Mouse (Mus musculus): ENCODE data around the gene Amdhd1. TPM values are rescaled to one million over a fixed set of nuclear protein-coding genes. Genes with fewer than 3 reads are reported as not detected.
A peak's percentile ranks its signal among the peaks of the same experiment; 100 is the strongest.

Amdhd1 gene
- polyA plus RNA-seq, 1 experiment from 2014 or later, result 0.94 TPM

- no peak overlapping the region for H3K27ac ChIP-seq (ENCODE audit: low read length)
- ATAC-seq (ENCODE audit: insufficient number of reproducible peaks, insufficient read depth, low FRiP score, low read depth), result no peak
- H3K4me1 ChIP-seq (ENCODE audit: control insufficient read depth, insufficient read depth, low read length), result no peaks in the 10 kb centered on the region
- no peaks in the 10 kb centered on the region for H3K27me3 ChIP-seq (ENCODE audit: control insufficient read depth, insufficient read depth, low read length)
- 88% methylated on average over 4 of the region's 4 CpGs for WGBS
- no peaks in the 10 kb centered on the region for H3K36me3 ChIP-seq (ENCODE audit: control insufficient read depth, insufficient read depth, low read length)
- no peak overlapping the region for H3K4me3 ChIP-seq (ENCODE audit: low read depth, low read length)
- no peak overlapping the region for H3K9ac ChIP-seq (replicated peaks; ENCODE audit: low read depth, low read length)
- H3K4me2 ChIP-seq (replicated peaks; ENCODE audit: low read depth, low read length), result no peak overlapping the region
- no peaks in the 10 kb centered on the region for H3K9me3 ChIP-seq (ENCODE audit: control insufficient read depth, low read depth, low read length)
Measured at GRCm38 (mm10) chr10:93547741-93548270, 8.0 kb upstream of the Amdhd1 start.

- Histone ChIP-seq H3K27ac (ENCODE audit: low read length) (no peak overlapping the region), H3K9me3 (ENCODE audit: control insufficient read depth, low read depth, low read length) (no peaks in the 10 kb centered on the region), H3K9ac (replicated peaks; ENCODE audit: low read depth, low read length) (no peak overlapping the region), H3K4me3 (ENCODE audit: low read depth, low read length) (no peak overlapping the region), H3K27me3 (ENCODE audit: control insufficient read depth, insufficient read depth, low read length) (no peaks in the 10 kb centered on the region), H3K4me1 (ENCODE audit: control insufficient read depth, insufficient read depth, low read length) (0 out of 2 replicates have a peak, but pooled peaks cover 4% of the 10 kb centered on the region), H3K4me2 (replicated peaks; ENCODE audit: low read depth, low read length) (no peak overlapping the region), H3K36me3 (ENCODE audit: control insufficient read depth, insufficient read depth, low read length) (no peaks in the 10 kb centered on the region)
- ATAC-seq (ENCODE audit: insufficient number of reproducible peaks, insufficient read depth, low FRiP score, low read depth), result no peak
- WGBS, result 64% methylated on average over 5 of the region's 5 CpGs
Measured at GRCm38 (mm10) chr10:93544172-93544571, 4.3 kb upstream of the Amdhd1 start.

GRCm38 (mm10) chr10:93543176-93543575, 3.3 kb upstream of the Amdhd1 start:
- Histone ChIP-seq H3K4me3 (ENCODE audit: low read depth, low read length) (no peak overlapping the region), H3K9me3 (ENCODE audit: control insufficient read depth, low read depth, low read length) (no peaks in the 10 kb centered on the region), H3K4me1 (ENCODE audit: control insufficient read depth, insufficient read depth, low read length) (0 out of 2 replicates have a peak, but pooled peaks cover 4% of the 10 kb centered on the region), H3K9ac (replicated peaks; ENCODE audit: low read depth, low read length) (no peak overlapping the region), H3K36me3 (ENCODE audit: control insufficient read depth, insufficient read depth, low read length) (no peaks in the 10 kb centered on the region), H3K27ac (ENCODE audit: low read length) (no peak overlapping the region), H3K4me2 (replicated peaks; ENCODE audit: low read depth, low read length) (no peak overlapping the region), H3K27me3 (ENCODE audit: control insufficient read depth, insufficient read depth, low read length) (no peaks in the 10 kb centered on the region)
- 41% methylated on average over 6 of the region's 6 CpGs for WGBS
- ATAC-seq (ENCODE audit: insufficient number of reproducible peaks, insufficient read depth, low FRiP score, low read depth), result no peak

GRCm38 (mm10) chr10:93542356-93542755, 2.5 kb upstream of the Amdhd1 start:
- H3K4me3 ChIP-seq (ENCODE audit: low read depth, low read length), result no peak overlapping the region
- no peaks in the 10 kb centered on the region for H3K9me3 ChIP-seq (ENCODE audit: control insufficient read depth, low read depth, low read length)
- no peaks in the 10 kb centered on the region for H3K27me3 ChIP-seq (ENCODE audit: control insufficient read depth, insufficient read depth, low read length)
- H3K4me1 ChIP-seq (ENCODE audit: control insufficient read depth, insufficient read depth, low read length), result 0 out of 2 replicates have a peak, but pooled peaks cover 4% of the 10 kb centered on the region
- H3K36me3 ChIP-seq (ENCODE audit: control insufficient read depth, insufficient read depth, low read length), result no peaks in the 10 kb centered on the region
- no peak overlapping the region for H3K4me2 ChIP-seq (replicated peaks; ENCODE audit: low read depth, low read length)
- WGBS, result 42% methylated on average over 4 of the region's 4 CpGs
- no peak overlapping the region for H3K9ac ChIP-seq (replicated peaks; ENCODE audit: low read depth, low read length)
- no peak for ATAC-seq (ENCODE audit: insufficient number of reproducible peaks, insufficient read depth, low FRiP score, low read depth)
- H3K27ac ChIP-seq (ENCODE audit: low read length), result no peak overlapping the region

- Histone ChIP-seq H3K27ac (ENCODE audit: low read length) (no peak overlapping the region), H3K27me3 (ENCODE audit: control insufficient read depth, insufficient read depth, low read length) (no peaks in the 10 kb centered on the region), H3K9me3 (ENCODE audit: control insufficient read depth, low read depth, low read length) (no peaks in the 10 kb centered on the region), H3K4me2 (replicated peaks; ENCODE audit: low read depth, low read length) (no peak overlapping the region), H3K4me1 (ENCODE audit: control insufficient read depth, insufficient read depth, low read length) (0 out of 2 replicates have a peak, but pooled peaks cover 4% of the 10 kb centered on the region), H3K36me3 (ENCODE audit: control insufficient read depth, insufficient read depth, low read length) (no peaks in the 10 kb centered on the region), H3K9ac (replicated peaks; ENCODE audit: low read depth, low read length) (no peak overlapping the region), H3K4me3 (ENCODE audit: low read depth, low read length) (no peak overlapping the region)
- WGBS, result 62% methylated on average over 1 of the region's 1 CpGs
- no peak for ATAC-seq (ENCODE audit: insufficient number of reproducible peaks, insufficient read depth, low FRiP score, low read depth)
Measured at GRCm38 (mm10) chr10:93541585-93541984, 1.8 kb upstream of the Amdhd1 start.

- Histone ChIP-seq H3K4me2 (replicated peaks; ENCODE audit: low read depth, low read length) (peak within 1 kb of the TSS; percentile 80), H3K4me3 (ENCODE audit: low read depth, low read length) (peak within 1 kb of the TSS; percentile 37), H3K27me3 (ENCODE audit: control insufficient read depth, insufficient read depth, low read length) (no peaks in the 10 kb centered on the region), H3K4me1 (ENCODE audit: control insufficient read depth, insufficient read depth, low read length) (0 out of 2 replicates have a peak, but pooled peaks cover 4% of the 10 kb centered on the region), H3K36me3 (ENCODE audit: control insufficient read depth, insufficient read depth, low read length) (no peaks in the 10 kb centered on the region), H3K9ac (replicated peaks; ENCODE audit: low read depth, low read length) (peak within 1 kb of the TSS; percentile 3; the same call in 1 of the 2 replicates), H3K9me3 (ENCODE audit: control insufficient read depth, low read depth, low read length) (no peaks in the 10 kb centered on the region), H3K27ac (ENCODE audit: low read length) (no peak within 1 kb of the TSS)
- 63% methylated on average over 17 of the region's 17 CpGs for WGBS
- ATAC-seq (ENCODE audit: insufficient number of reproducible peaks, insufficient read depth, low FRiP score, low read depth), result no peak
Measured at GRCm38 (mm10) chr10:93540431-93541210, 788 bp upstream of the Amdhd1 start, which contains the start of gene Ccdc38. Gene Ccdc38, plus strand, starts transcription at chr10:93540632.

- no peaks in the 10 kb centered on the region for H3K9me3 ChIP-seq (ENCODE audit: control insufficient read depth, low read depth, low read length)
- WGBS, result 50% methylated on average over 6 of the region's 6 CpGs
- no peak for ATAC-seq (ENCODE audit: insufficient number of reproducible peaks, insufficient read depth, low FRiP score, low read depth)
- H3K4me2 ChIP-seq (replicated peaks; ENCODE audit: low read depth, low read length), result no peak overlapping the region
- H3K9ac ChIP-seq (replicated peaks; ENCODE audit: low read depth, low read length), result no peak overlapping the region
- H3K4me1 ChIP-seq (ENCODE audit: control insufficient read depth, insufficient read depth, low read length), result 0 out of 2 replicates have a peak, but pooled peaks cover 4% of the 10 kb centered on the region
- no peak overlapping the region for H3K4me3 ChIP-seq (ENCODE audit: low read depth, low read length)
- no peaks in the 10 kb centered on the region for H3K36me3 ChIP-seq (ENCODE audit: control insufficient read depth, insufficient read depth, low read length)
- no peak overlapping the region for H3K27ac ChIP-seq (ENCODE audit: low read length)
- no peaks in the 10 kb centered on the region for H3K27me3 ChIP-seq (ENCODE audit: control insufficient read depth, insufficient read depth, low read length)
Measured at GRCm38 (mm10) chr10:93538818-93539217, 1.0 kb downstream of the Amdhd1 start.

- ATAC-seq (ENCODE audit: insufficient number of reproducible peaks, insufficient read depth, low FRiP score, low read depth), result no peak
- no peaks in the 10 kb centered on the region for H3K36me3 ChIP-seq (ENCODE audit: control insufficient read depth, insufficient read depth, low read length)
- H3K4me1 ChIP-seq (ENCODE audit: control insufficient read depth, insufficient read depth, low read length), result 0 out of 2 replicates have a peak, but pooled peaks cover 4% of the 10 kb centered on the region
- no peak overlapping the region for H3K4me2 ChIP-seq (replicated peaks; ENCODE audit: low read depth, low read length)
- WGBS, result 84% methylated on average over 2 of the region's 2 CpGs
- H3K9ac ChIP-seq (replicated peaks; ENCODE audit: low read depth, low read length), result no peak overlapping the region
- no peak overlapping the region for H3K27ac ChIP-seq (ENCODE audit: low read length)
- H3K27me3 ChIP-seq (ENCODE audit: control insufficient read depth, insufficient read depth, low read length), result no peaks in the 10 kb centered on the region
- no peak overlapping the region for H3K4me3 ChIP-seq (ENCODE audit: low read depth, low read length)
- H3K9me3 ChIP-seq (ENCODE audit: control insufficient read depth, low read depth, low read length), result no peaks in the 10 kb centered on the region
Measured at GRCm38 (mm10) chr10:93538287-93538686, 1.5 kb downstream of the Amdhd1 start.
